Mouse (Mus musculus) lung, postnatal 0 days (tissue): ENCODE measurements around the gene Trip10. TPM values are rescaled to one million over a fixed set of nuclear protein-coding genes. Genes with fewer than 3 reads are reported as not detected.
A peak's percentile ranks its signal among the peaks of the same experiment; 100 is the strongest.
"Not testable (repeated sequence)": the region's sequence is repeated elsewhere in the genome, so short reads cannot be mapped to it uniquely, and the experiment has no call there.

Source experiments
- ATAC-seq: fragments of 200-750 bp; cut with Nextera tagmentation; 2 replicates; pipeline ENCODE4 v1.8.0; 2017; ENCODE audit warnings: moderate library complexity
- DNase-seq: peaks from one replicate; pipeline ENCODE4 v3.0.0-alpha.2; 2016; ENCODE audit warnings: low spot score
- H3K27ac ChIP-seq: fragments of 300-500 bp; sonication (generic); 2 replicates; pipeline ENCODE4 v1.5.1; 2014; ENCODE audit warnings: antibody characterized with exemption, mild to moderate bottlenecking, low read length, mixed read lengths
- H3K27me3 ChIP-seq: fragments of 300-500 bp; sonication (generic); replicated peaks from 2 replicates; pipeline ENCODE4 v1.6.1; 2014; ENCODE audit warnings: low read length, mixed read lengths; ENCODE audit not compliant: insufficient read depth
- H3K36me3 ChIP-seq: fragments of 300-500 bp; sonication (generic); 2 replicates; pipeline ENCODE4 v1.6.1; 2014; ENCODE audit warnings: low read length, mixed read lengths; ENCODE audit not compliant: insufficient read depth
- H3K4me1 ChIP-seq: fragments of 300-500 bp; sonication (generic); 2 replicates; pipeline ENCODE4 v1.6.1; 2014; ENCODE audit warnings: antibody characterized with exemption, low read depth, low read length, mixed read lengths; ENCODE audit not compliant: insufficient read depth
- H3K4me2 ChIP-seq: fragments of 300-500 bp; sonication (generic); replicated peaks from 2 replicates; pipeline ENCODE4 v1.6.1; 2014; ENCODE audit warnings: low read depth, mild to moderate bottlenecking, low read length, moderate library complexity, mixed read lengths
- H3K4me3 ChIP-seq: fragments of 300-500 bp; sonication (generic); 2 replicates; pipeline ENCODE4 v1.5.1; 2014; ENCODE audit warnings: low read depth, low read length
- H3K9ac ChIP-seq: fragments of 300-500 bp; sonication (generic); replicated peaks from 2 replicates; pipeline ENCODE4 v1.6.1; 2014; ENCODE audit warnings: low read depth, mild to moderate bottlenecking
- H3K9me3 ChIP-seq: fragments of 300-500 bp; sonication (generic); 2 replicates; pipeline ENCODE4 v1.6.1; 2016; ENCODE audit warnings: low read length, mixed read lengths
- CTCF ChIP-seq: IDR thresholded peaks from 2 replicates; pipeline ENCODE4 v1.5.1; 2016; ENCODE audit warnings: antibody characterized with exemption, mild to moderate bottlenecking
- EP300 ChIP-seq: IDR thresholded peaks from 2 replicates; pipeline ENCODE4 v1.6.1; 2016; ENCODE audit warnings: antibody characterized with exemption, mild to moderate bottlenecking, control low read depth
- WGBS: fragments of 180-500 bp; shearing (Covaris S2); extraction: QIAGEN DNeasy Blood & Tissue Kit; methylation state at CpG from one replicate; pipeline ENCODE4 v1.1.7; 2014; 5-methylcytosine and 5-hydroxymethylcytosine counted together
- polyA plus RNA-seq: library from polyadenylated mRNA; unstranded; fragments of >200 nt; fragmentation: Nextera tagmentation; extraction: Ambion mirVana; gene quantifications from 2 replicates; pipeline ENCODE4 v1.2.1, GENCODE M21; 2015

The Trip10 gene
- polyA plus RNA-seq, 1 experiment from 2014 or later, result 46.4 TPM

DNA sequence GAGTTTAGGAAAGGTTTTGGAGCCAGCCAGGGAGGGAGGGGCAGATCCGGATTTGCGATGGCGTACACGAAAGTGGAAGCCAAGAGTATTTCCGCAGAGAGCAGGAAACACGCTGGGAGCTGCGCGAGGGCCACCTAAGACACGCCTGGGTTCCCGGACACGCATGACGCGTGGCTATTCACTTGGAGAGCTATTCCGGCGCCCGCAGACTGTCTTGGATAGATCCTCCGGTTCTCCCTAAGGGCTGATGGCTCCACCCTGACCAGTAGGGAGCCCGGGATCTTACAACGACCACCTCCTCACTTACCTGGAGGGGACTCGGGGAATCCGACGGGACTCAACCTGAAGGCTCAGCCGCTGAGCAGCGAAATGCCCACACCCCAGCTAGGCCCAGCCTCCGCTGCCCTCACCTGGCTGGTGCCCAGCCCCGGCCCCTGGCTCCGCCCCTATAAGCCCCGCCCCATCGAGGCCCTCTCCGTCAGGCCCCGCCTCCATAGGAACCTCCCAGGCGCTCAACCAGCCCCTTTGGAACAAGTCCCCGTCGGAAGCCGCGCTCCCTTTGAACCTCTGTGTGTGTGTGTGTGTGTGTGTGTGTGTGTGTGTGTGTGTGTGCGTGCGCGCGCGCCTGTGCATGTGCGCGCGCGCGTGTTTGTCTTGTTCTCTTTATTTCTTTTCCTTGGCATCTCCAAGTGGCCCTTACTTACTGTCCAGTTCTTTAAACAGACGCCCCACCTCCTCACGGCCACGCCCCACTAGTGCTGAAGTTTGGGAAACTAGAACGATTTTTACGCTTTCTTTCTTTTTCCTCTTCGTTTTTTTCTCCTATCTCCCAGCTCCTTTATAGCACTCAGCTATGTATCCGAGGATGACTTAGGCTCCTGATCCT lies 26.1 kb downstream of the Trip10 start:
- H3K27ac ChIP-seq, result peak overlapping the region; percentile 91
- ATAC-seq (peak; percentile 94), DNase-seq (peak; percentile 95)
- H3K27me3 ChIP-seq, result no peaks in the 10 kb centered on the region
- H3K4me1 ChIP-seq, result peaks cover 3% of the 10 kb centered on the region; the same call in 1 of the 2 replicates
- peak overlapping the region; percentile 50 for H3K9ac ChIP-seq
- H3K4me2 ChIP-seq, result peak overlapping the region; percentile 75
- no peaks in the 10 kb centered on the region for H3K9me3 ChIP-seq
- no peaks in the 10 kb centered on the region for H3K36me3 ChIP-seq
- WGBS, result 1% methylated on average over 51 of the region's 53 CpGs
- peak overlapping the region; percentile 61 for H3K4me3 ChIP-seq
- TF ChIP-seq EP300 (no peak), CTCF (no peak)

DNA sequence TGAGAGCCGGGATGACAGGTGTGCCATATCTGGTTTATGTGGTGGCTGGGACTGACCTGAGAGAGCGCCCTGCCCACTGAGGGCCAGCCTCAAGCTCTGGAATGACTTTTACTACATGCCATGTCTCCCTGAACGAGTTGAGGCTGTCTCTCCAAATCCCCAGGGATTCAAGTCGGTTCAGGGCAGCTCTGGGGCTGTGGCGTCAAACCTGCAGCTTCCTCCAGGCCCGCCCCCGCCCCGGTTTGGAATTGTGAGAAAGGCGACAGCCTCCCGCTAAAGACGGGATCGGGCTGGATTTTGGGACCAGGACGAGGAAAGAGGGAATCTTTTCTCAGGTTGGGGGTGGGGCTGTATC lies 26.7 kb downstream of the Trip10 start:
- no peak for DNase-seq
- H3K9me3 ChIP-seq, result no peaks in the 10 kb centered on the region
- TF ChIP-seq EP300 (no peak), CTCF (no peak)
- no peaks in the 10 kb centered on the region for H3K27me3 ChIP-seq
- ATAC-seq, result no peak
- H3K36me3 ChIP-seq, result no peaks in the 10 kb centered on the region
- H3K4me2 ChIP-seq, result peak overlapping the region; percentile 75
- H3K4me1 ChIP-seq, result peaks cover 3% of the 10 kb centered on the region; the same call in 1 of the 2 replicates
- H3K4me3 ChIP-seq, result peak overlapping the region; percentile 61
- 2% methylated on average over 13 of the region's 13 CpGs for WGBS
- H3K9ac ChIP-seq, result peak overlapping the region; percentile 50; the same call in 1 of the 2 replicates
- H3K27ac ChIP-seq, result peak overlapping the region; percentile 91

DNA sequence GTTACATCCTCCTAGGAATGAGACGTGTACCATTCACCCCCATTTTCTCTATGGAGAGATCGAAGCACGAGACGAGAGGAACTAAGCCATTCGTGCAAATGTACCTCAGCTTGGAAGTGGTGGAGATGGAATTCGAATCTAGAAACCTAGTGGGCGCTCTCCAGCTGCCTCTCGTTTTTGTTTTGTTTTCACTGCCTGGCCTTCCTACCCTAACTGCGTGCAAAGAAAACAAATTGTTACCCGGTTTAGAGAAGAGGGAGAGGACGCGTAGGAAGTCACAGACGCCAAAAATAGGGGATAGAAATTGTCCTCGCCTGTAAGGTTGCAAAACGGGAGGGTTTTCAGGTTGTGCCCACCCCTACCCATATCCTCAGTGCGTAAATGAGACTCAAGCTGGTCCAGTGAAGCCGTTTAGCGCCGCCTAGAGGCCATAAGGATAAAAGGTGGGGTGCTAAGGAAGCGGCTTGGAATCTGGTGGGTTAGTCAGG lies 27.4 kb downstream of the Trip10 start:
- Histone ChIP-seq H3K4me2 (peak overlapping the region; percentile 75), H3K9ac (peak overlapping the region; percentile 23; the same call in 1 of the 2 replicates), H3K36me3 (no peaks in the 10 kb centered on the region), H3K27me3 (no peaks in the 10 kb centered on the region), H3K4me3 (peak overlapping the region; percentile 61), H3K9me3 (no peaks in the 10 kb centered on the region), H3K4me1 (peaks cover 3% of the 10 kb centered on the region; the same call in 1 of the 2 replicates), H3K27ac (peak overlapping the region; percentile 66; the same call in 1 of the 2 replicates)
- ATAC-seq, result peak; percentile 44
- under 1% methylated on average over 20 of the region's 20 CpGs for WGBS
- no peak for TF ChIP-seq EP300
- TF ChIP-seq CTCF, result peak; percentile 95
- peak; percentile 93 for DNase-seq

DNA sequence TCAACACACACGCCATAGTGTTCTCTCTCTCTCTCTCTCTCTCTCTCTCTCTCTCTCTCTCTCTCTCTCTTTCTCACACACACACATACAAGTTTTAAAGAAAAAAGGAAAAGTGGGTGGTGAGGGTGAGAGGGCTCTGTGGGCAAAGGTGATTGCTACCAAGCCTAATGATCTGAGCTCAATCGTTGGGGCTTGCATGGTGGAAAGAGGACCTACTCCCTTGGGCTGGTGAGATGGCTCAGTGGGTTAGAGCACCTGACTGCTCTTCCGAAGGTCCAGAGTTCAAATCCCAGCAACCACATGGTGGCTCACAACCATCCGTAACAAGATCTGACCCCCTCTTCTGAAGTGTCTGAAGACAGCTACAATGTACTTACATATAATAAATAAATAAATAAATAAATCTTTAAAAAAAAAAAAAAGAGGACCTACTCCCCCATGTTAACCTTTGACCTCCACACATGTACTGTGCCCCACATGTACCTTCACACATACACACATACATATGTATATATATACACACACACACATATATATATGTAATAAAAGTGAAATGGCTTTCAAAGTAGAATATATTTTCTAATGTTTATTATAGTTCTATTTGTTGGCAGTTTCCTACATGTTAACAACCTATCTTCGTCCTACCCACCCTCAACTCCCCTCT lies 28.5 kb downstream of the Trip10 start:
- H3K4me2 ChIP-seq, H3K27ac ChIP-seq, H3K9me3 ChIP-seq, DNase-seq, H3K27me3 ChIP-seq, H3K4me3 ChIP-seq, H3K9ac ChIP-seq, H3K36me3 ChIP-seq, H3K4me1 ChIP-seq, ATAC-seq: not testable (repeated sequence)
- 72% methylated on average over 4 of the region's 5 CpGs for WGBS

DNA sequence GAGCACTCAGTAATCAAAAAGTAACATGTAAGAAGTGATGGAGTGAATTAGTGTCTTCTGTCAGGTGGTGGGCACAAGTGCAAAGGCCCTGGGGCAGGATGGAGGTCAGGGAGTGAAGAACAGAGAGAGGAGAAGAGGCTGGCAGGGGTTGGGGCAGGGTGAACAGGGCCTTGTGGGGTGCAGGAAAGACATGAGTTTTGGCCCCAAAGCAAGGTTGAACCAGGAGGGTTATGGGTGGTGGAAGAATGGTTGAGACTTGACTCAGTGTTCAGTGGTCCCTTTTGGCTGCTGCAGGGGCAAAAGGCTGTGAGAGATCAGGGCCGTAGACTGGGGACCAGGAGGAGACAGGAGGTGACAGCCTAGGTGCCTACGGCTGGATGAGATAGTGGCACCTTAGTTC lies 29.3 kb downstream of the Trip10 start:
- Histone ChIP-seq H3K9me3 (no peaks in the 10 kb centered on the region), H3K9ac (no peak overlapping the region), H3K36me3 (no peaks in the 10 kb centered on the region), H3K4me1 (peaks cover 3% of the 10 kb centered on the region; the same call in 1 of the 2 replicates), H3K4me2 (no peak overlapping the region), H3K27me3 (no peaks in the 10 kb centered on the region), H3K4me3 (no peak overlapping the region), H3K27ac (no peak overlapping the region)
- DNase-seq (no peak), ATAC-seq (no peak)
- WGBS, result 85% methylated on average over 2 of the region's 2 CpGs
- TF ChIP-seq CTCF, result no peak
- TF ChIP-seq EP300, result no peak

DNA sequence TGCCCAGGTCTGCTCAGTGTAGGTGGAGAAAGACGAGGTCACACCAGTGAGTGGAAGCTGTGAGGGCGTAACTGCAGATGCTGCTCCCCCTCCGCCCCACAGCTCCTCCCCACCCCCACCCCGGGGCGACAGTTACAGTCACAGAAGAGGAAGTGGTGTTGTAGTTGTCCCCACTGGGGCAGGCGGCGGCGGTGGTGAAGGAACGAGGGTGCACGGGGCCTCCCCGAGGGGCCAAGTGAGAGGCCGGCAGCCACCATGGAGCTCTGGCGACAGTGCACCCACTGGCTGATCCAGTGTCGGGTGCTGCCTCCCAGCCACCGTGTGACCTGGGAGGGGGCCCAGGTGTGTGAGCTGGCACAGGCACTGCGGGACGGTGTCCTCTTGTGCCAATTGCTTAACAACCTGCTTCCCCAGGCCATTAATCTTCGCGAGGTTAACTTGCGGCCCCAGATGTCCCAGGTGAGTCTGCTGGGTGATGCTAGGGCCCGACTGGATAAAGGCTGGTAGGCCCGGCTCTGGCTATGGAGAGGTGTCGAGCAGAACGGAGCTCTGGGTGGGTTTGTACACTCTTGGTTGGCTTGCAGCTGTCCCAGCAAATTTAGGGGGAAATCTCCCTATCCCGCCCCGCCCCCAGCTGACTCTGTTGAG lies 29.8 kb downstream of the Trip10 start, which contains the start of gene Vav1:
TSS of gene Vav1 (plus strand) at position 158 of the 648 bp plus-strand sequence.
- H3K36me3 ChIP-seq, result no peaks in the 10 kb centered on the region
- H3K4me3 ChIP-seq, result peak within 1 kb of the TSS; percentile 8; the same call in 1 of the 2 replicates
- peaks cover 3% of the 10 kb centered on the region; the same call in 1 of the 2 replicates for H3K4me1 ChIP-seq
- no peak within 1 kb of the TSS for H3K27ac ChIP-seq
- ATAC-seq, result no peak
- WGBS, result 46% methylated on average over 25 of the region's 26 CpGs
- no peak within 1 kb of the TSS for H3K9ac ChIP-seq
- no peaks in the 10 kb centered on the region for H3K27me3 ChIP-seq
- DNase-seq, result peak; percentile 21
- no peaks in the 10 kb centered on the region for H3K9me3 ChIP-seq
- H3K4me2 ChIP-seq, result 0 out of 2 replicates have a peak within 1 kb of the TSS, but pooled peaks have one; percentile 5
- TF ChIP-seq EP300 (no peak), CTCF (no peak)
